In genomic region chr14:120278290-120279244, GRCm38 (mm10) we compare ENCODE assay signal across 8 mouse cellular contexts. TPM values are rescaled to one million over a fixed set of nuclear protein-coding genes. Genes with fewer than 3 reads are reported as not detected.
DNase-seq lines count a peak whose midpoint lies in the region; ATAC-seq and TF ChIP-seq lines count a peak whose summit lies in the region.

No protein-coding gene starts in this region.

- H3K9me3 ChIP-seq in kidney, embryonic 15.5 days (replicated peaks), result no peaks in the 10 kb centered on the region
- H3K9me3 ChIP-seq in lung, embryonic 14.5 days (ENCODE audit: low read depth, low read length), result no peaks in the 10 kb centered on the region
- no peaks in the 10 kb centered on the region for H3K9me3 ChIP-seq in neural tube, embryonic 15.5 days (replicated peaks)

- H3K4me3 ChIP-seq in kidney, embryonic 15.5 days (replicated peaks), result peak overlapping the region; percentile 79
- H3K4me3 ChIP-seq in lung, embryonic 14.5 days (ENCODE audit: low read depth, low read length), result peak overlapping the region; percentile 66
- peak overlapping the region; percentile 66 for H3K4me3 ChIP-seq in neural tube, embryonic 15.5 days (replicated peaks)

- WGBS in kidney, embryonic 15.5 days, result 31% methylated on average over 21 of the region's 21 CpGs
- WGBS in lung, embryonic 14.5 days, result 18% methylated on average over 21 of the region's 21 CpGs
- WGBS in neural tube, embryonic 15.5 days, result 37% methylated on average over 21 of the region's 21 CpGs

- peak; percentile 22; the same call in 1 of the 2 replicates for TF ChIP-seq CTCF in lung, embryonic 14.5 days (IDR thresholded peaks at IDR 0.05; ENCODE audit: low read depth)

- peaks cover 52% of the 10 kb centered on the region for H3K4me1 ChIP-seq in kidney, embryonic 15.5 days
- H3K4me1 ChIP-seq in lung, embryonic 14.5 days (ENCODE audit: insufficient read depth), result peaks cover 42% of the 10 kb centered on the region
- peaks cover 49% of the 10 kb centered on the region for H3K4me1 ChIP-seq in neural tube, embryonic 15.5 days

- H3K27me3 ChIP-seq in kidney, embryonic 15.5 days, result no peaks in the 10 kb centered on the region
- H3K27me3 ChIP-seq in lung, embryonic 14.5 days (ENCODE audit: insufficient read depth, low read length), result no peaks in the 10 kb centered on the region
- no peaks in the 10 kb centered on the region for H3K27me3 ChIP-seq in neural tube, embryonic 15.5 days (replicated peaks)

- DNase-seq in adrenal gland, postnatal 10 days, result peak; percentile 70
- no peak for DNase-seq in adrenal gland, postnatal 4 days (ENCODE audit: low spot score in 2 of 2)
- peak; percentile 39 for DNase-seq in thymus, postnatal 4 days
- no peak for DNase-seq in thymus, postnatal 14 days
- DNase-seq in heart, adult 18-20 months, result peak; percentile 79 to 83
- peak; percentile 73 for DNase-seq in lung, embryonic 14.5 days

- H3K9ac ChIP-seq in kidney, embryonic 15.5 days, result peak overlapping the region; percentile 72; the same call in 1 of the 2 replicates
- H3K9ac ChIP-seq in lung, embryonic 14.5 days, result peak overlapping the region; percentile 81
- peak overlapping the region; percentile 14; the same call in 1 of the 2 replicates for H3K9ac ChIP-seq in neural tube, embryonic 15.5 days (replicated peaks)

- H3K4me2 ChIP-seq in kidney, embryonic 15.5 days, result peak overlapping the region; percentile 72
- H3K4me2 ChIP-seq in lung, embryonic 14.5 days, result peak overlapping the region; percentile 99
- H3K4me2 ChIP-seq in neural tube, embryonic 15.5 days, result peak overlapping the region; percentile 65

- ATAC-seq in kidney, embryonic 15.5 days (replicated peaks; ENCODE audit: low FRiP score), result no peak
- no peak for ATAC-seq in lung, embryonic 14.5 days (ENCODE audit: insufficient read depth)
- no peak for ATAC-seq in neural tube, embryonic 15.5 days (ENCODE audit: low FRiP score)

- peak overlapping the region; percentile 97 for H3K27ac ChIP-seq in kidney, embryonic 15.5 days
- peak overlapping the region; percentile 96 for H3K27ac ChIP-seq in lung, embryonic 14.5 days (ENCODE audit: low read depth)
- H3K27ac ChIP-seq in neural tube, embryonic 15.5 days (replicated peaks), result peak overlapping the region; percentile 66

- no peaks in the 10 kb centered on the region for H3K36me3 ChIP-seq in kidney, embryonic 15.5 days
- H3K36me3 ChIP-seq in lung, embryonic 14.5 days (ENCODE audit: insufficient read depth), result peaks cover 6% of the 10 kb centered on the region; the same call in 1 of the 2 replicates
- H3K36me3 ChIP-seq in neural tube, embryonic 15.5 days, result no peaks in the 10 kb centered on the region

RNA-seq across cellular contexts. Expression of gene Mbnl2, which starts 3.1 kb away (rescaled TPM):
- 100 to 1,000 TPM; 182 to 201 TPM for total RNA-seq in adrenal gland, postnatal 10 days (2021)
- total RNA-seq in adrenal gland, postnatal 4 days (2021), result 100 to 1,000 TPM; 169 to 182 TPM
- total RNA-seq in heart, adult 18-20 months (2021), result 100 to 1,000 TPM; 218 to 240 TPM
- polyA plus RNA-seq in kidney, embryonic 15.5 days (2015; fragmentation: Nextera tagmentation; extraction: Ambion mirVana), result 91.4 and 91.7 TPM in 2 replicates
- polyA plus RNA-seq in lung, embryonic 14.5 days (2014; fragmentation: Nextera tagmentation; extraction: Ambion mirVana), result 110 and 119 TPM in 2 replicates
- polyA plus RNA-seq in neural tube, embryonic 15.5 days (2015; fragmentation: Nextera tagmentation; extraction: Ambion mirVana), result 28.9 and 43.6 TPM in 2 replicates

Comparison
In these comparisons a context has a peak if more than half of its experiments do, and no peak if none do; other contexts are left out.
1. DNase-seq: peak in adrenal gland, postnatal 10 days (single experiment), thymus, postnatal 4 days (single experiment), heart, adult 18-20 months (2 of 2) and lung, embryonic 14.5 days (single experiment); none in adrenal gland, postnatal 4 days (0 of 2) and thymus, postnatal 14 days (single experiment).
2. H3K9ac ChIP-seq: peak in every context shown above with its lines; median percentile 81 in lung, embryonic 14.5 days; 72 in kidney, embryonic 15.5 days; 14 in neural tube, embryonic 15.5 days.
3. Peak in every context shown above with its lines, with median percentiles within 50 percentile points of each other: H3K27ac ChIP-seq, H3K4me2 ChIP-seq and H3K4me3 ChIP-seq.